ENCODE assay signal across 38 mouse cellular contexts in genomic region chr11:58752434-58752833, GRCm38 (mm10). TPM values are rescaled to one million over a fixed set of nuclear protein-coding genes. Genes with fewer than 3 reads are reported as not detected.
"Had no signal": no experiment of that assay in that cellular context is flagged by ENCODE, and none has a peak within 500 bp of the region (broad histone marks: within the 10 kb centered on the region; RNA-seq: fewer than 3 reads in every experiment).

Olfr316 (plus strand) TSS chr11:58752734.

- H3K9ac ChIP-seq: limb, embryonic 12.5 days; limb, embryonic 13.5 days; limb, embryonic 15.5 days; liver, embryonic 12.5 days; liver, embryonic 13.5 days; liver, embryonic 14.5 days; liver, embryonic 15.5 days; liver, postnatal 0 days; lung, embryonic 14.5 days; lung, embryonic 15.5 days; midbrain, embryonic 12.5 days; midbrain, embryonic 13.5 days; midbrain, embryonic 15.5 days had no signal

- ATAC-seq: liver, embryonic 12.5 days; liver, postnatal 0 days; lung, postnatal 0 days; midbrain, embryonic 13.5 days; midbrain, embryonic 15.5 days; midbrain, embryonic 16.5 days had no signal

- H3K4me3 ChIP-seq: left cerebral cortex, adult 2 months; limb, embryonic 10.5 days; limb, embryonic 12.5 days; limb, embryonic 13.5 days; limb, embryonic 15.5 days; liver, embryonic 12.5 days; liver, embryonic 13.5 days; liver, embryonic 15.5 days; lung, embryonic 15.5 days; megakaryocyte, embryonic 14.5 days; midbrain, embryonic 10.5 days; midbrain, embryonic 12.5 days; midbrain, embryonic 13.5 days; midbrain, embryonic 15.5 days; myocyte had no signal

- H3K27ac ChIP-seq: left cerebral cortex, adult 2 months; limb, embryonic 10.5 days; limb, embryonic 12.5 days; limb, embryonic 13.5 days; limb, embryonic 15.5 days; liver, embryonic 12.5 days; liver, embryonic 13.5 days; liver, embryonic 14.5 days; liver, embryonic 15.5 days; lung, embryonic 15.5 days; macrophage; midbrain, embryonic 10.5 days; midbrain, embryonic 12.5 days; midbrain, embryonic 13.5 days; midbrain, embryonic 15.5 days had no signal

- H3K9me3 ChIP-seq: limb, embryonic 10.5 days; limb, embryonic 12.5 days; limb, embryonic 13.5 days; limb, embryonic 15.5 days; liver, embryonic 12.5 days; liver, embryonic 13.5 days; liver, embryonic 15.5 days; lung, embryonic 15.5 days; midbrain, embryonic 10.5 days; midbrain, embryonic 12.5 days; midbrain, embryonic 13.5 days; midbrain, embryonic 15.5 days had no signal

- H3K4me1 ChIP-seq: limb, embryonic 10.5 days; limb, embryonic 12.5 days; limb, embryonic 13.5 days; limb, embryonic 15.5 days; liver, embryonic 12.5 days; liver, embryonic 13.5 days; liver, embryonic 15.5 days; lung, embryonic 15.5 days; megakaryocyte, embryonic 14.5 days; midbrain, embryonic 10.5 days; midbrain, embryonic 12.5 days; midbrain, embryonic 13.5 days; midbrain, embryonic 15.5 days had no signal

- H3K4me2 ChIP-seq: limb, embryonic 12.5 days; limb, embryonic 13.5 days; limb, embryonic 15.5 days; liver, embryonic 11.5 days; liver, embryonic 12.5 days; liver, embryonic 13.5 days; liver, embryonic 15.5 days; lung, embryonic 14.5 days; lung, embryonic 15.5 days; midbrain, embryonic 11.5 days; midbrain, embryonic 12.5 days; midbrain, embryonic 13.5 days; midbrain, embryonic 15.5 days had no signal

- H3K36me3 ChIP-seq: limb, embryonic 10.5 days; limb, embryonic 12.5 days; limb, embryonic 13.5 days; limb, embryonic 15.5 days; liver, embryonic 12.5 days; liver, embryonic 13.5 days; liver, embryonic 15.5 days; lung, embryonic 15.5 days; midbrain, embryonic 10.5 days; midbrain, embryonic 12.5 days; midbrain, embryonic 13.5 days; midbrain, embryonic 15.5 days had no signal

- DNase-seq: left cerebral cortex, postnatal 4 days; liver; liver, embryonic 13.5 days; liver, postnatal 0 days; lung, adult 18-20 months; lung, adult 2 months; lung, embryonic 14.5 days; lung, postnatal 10 days; lung, postnatal 14 days; lung, postnatal 36 days; lung, postnatal 4 days; midbrain, embryonic 14.5 days had no signal

- H3K27me3 ChIP-seq: limb, embryonic 12.5 days; limb, embryonic 13.5 days; limb, embryonic 15.5 days; liver, embryonic 12.5 days; liver, embryonic 13.5 days; liver, embryonic 15.5 days; lung, embryonic 15.5 days; midbrain, embryonic 12.5 days; midbrain, embryonic 13.5 days; midbrain, embryonic 15.5 days had no signal

RNA-seq across cellular contexts. Expression of gene Olfr316, which starts in this region (rescaled TPM):
- polyA plus RNA-seq: limb, embryonic 10.5 days; limb, embryonic 11.5 days; limb, embryonic 12.5 days; limb, embryonic 13.5 days; limb, embryonic 14.5 days; limb, embryonic 15.5 days; liver, adult 2 months; liver, embryonic 11.5 days; liver, embryonic 12.5 days; liver, embryonic 13.5 days; liver, embryonic 14.5 days; liver, embryonic 15.5 days; liver, embryonic 16.5 days; liver, postnatal 0 days; lung, adult 2 months; lung, embryonic 14.5 days; lung, embryonic 15.5 days; lung, embryonic 16.5 days; lung, postnatal 0 days; macrophage; midbrain, embryonic 10.5 days; midbrain, embryonic 11.5 days; midbrain, embryonic 12.5 days; midbrain, embryonic 13.5 days; midbrain, embryonic 14.5 days; midbrain, embryonic 15.5 days; midbrain, embryonic 16.5 days; midbrain, postnatal 0 days; myocyte had no signal
